Mouse (Mus musculus): ENCODE results near the gene Apol7a.

The Apol7a gene

GRCm38 (mm10) chr15:77344127-77345125, 54.5 kb downstream of the Apol7a start:
- DNase-seq: peak; percentile 54

- peak; percentile 89 for DNase-seq
Observed at GRCm38 (mm10) chr15:77343527-77344091, 55.3 kb downstream of the Apol7a start.

DNA sequence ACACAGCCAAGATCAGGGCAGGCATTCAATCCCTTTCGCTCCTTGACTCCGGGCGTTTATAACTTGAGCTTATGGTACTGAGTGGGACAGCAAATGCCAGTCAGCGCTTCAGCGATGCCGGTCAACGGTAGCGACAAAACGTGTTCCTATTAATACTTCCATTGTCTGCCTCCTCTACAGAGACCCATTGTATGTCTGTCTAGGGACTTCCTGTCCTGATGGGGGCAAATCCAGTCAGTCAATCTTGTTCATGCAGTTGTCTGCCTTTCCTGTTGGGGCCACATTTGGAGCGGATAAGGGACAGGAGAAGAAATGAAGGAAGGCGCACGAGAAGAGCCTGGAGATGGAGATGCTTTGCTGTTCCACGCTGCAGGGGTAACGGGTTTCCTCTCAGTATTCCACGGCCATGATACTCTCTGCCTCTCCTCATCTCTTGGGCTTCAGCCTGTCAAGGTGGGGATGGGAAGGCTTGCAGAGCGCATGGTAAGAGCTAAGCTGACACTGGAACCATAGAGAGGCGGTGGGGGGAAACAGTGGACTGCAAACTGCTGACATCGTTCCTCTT, 55.9 kb downstream of the Apol7a start:
- peak; percentile 44 for DNase-seq

DNA sequence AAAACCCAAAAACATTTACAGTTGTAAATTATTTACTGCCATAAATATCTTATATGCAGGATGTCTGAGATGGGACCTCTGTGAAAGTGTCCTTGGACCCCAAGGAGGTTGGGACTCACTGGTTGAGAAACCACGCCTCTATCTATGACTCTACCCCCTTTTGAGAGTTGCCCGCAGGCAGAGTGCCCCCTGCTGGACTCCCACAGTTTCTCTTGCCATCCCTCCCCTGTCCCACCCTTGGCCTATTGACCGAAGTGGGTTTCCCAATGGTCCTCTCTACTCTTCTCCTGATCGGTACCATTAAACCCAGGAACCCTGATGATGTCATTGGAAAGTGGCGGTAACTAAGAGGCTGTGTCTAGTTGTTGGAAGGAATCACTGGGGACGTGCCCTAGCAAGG, 56.9 kb downstream of the Apol7a start:
- no peak for DNase-seq

- DNase-seq: no peak
Observed at GRCm38 (mm10) chr15:77340581-77340980, 58.3 kb downstream of the Apol7a start.

- DNase-seq: no peak
Observed at GRCm38 (mm10) chr15:77338924-77339429, 59.9 kb downstream of the Apol7a start.

GRCm38 (mm10) chr15:77338451-77338850, 60.5 kb downstream of the Apol7a start:
- DNase-seq: no peak
